Mouse (Mus musculus): ENCODE results near the gene Espl1. TPM values are rescaled to one million over a fixed set of nuclear protein-coding genes. Genes with fewer than 3 reads are reported as not detected.
A peak's percentile ranks its signal among the peaks of the same experiment; 100 is the strongest.

Espl1 gene
- polyA plus RNA-seq, 1 experiment from 2014 or later = 7.0 TPM

DNA sequence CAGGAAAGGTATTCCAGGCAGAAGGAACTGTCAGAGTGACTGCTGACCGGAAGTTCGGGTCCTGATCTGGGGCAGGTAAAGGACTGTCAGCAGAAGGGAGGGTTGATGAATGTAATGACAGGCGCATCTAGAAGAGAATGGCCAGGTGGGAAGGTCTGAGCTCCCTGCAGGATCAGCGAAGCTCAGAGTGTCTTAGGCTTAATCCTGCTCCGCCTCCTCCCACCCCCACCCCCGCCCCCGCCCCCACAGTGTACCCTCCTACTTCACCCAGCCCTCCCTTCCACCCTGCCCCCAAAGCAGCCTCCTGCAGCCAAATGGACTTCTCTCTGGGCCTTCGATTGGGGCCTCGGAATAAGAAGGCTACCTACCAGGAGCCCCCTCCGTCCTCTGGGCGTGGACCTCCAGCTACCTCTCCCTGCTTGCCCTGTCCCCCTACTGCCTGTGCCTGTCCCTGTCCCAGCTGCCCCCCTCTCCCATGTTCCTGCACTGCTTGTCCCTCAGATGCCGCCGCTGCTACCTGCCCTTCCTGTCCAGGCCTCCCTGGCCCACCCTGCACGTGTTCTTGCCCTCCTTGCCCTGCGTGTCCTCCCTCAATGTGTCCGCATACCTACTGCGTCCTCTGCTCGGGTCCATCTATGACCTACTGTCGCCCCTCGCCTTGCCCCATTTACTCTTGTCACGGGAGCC, 25.6 kb upstream of the Espl1 start, which contains the start of gene Gm9918:
TSS of gene Gm9918 (plus strand) at position 290 of the 687 bp plus-strand sequence.
- Histone ChIP-seq H3K9me3 (ENCODE audit: control insufficient read depth, low read length) (no peaks in the 10 kb centered on the region), H3K9ac (no peak within 1 kb of the TSS), H3K4me2 (replicated peaks) (peak within 1 kb of the TSS; percentile 28), H3K27me3 (ENCODE audit: control insufficient read depth, insufficient read depth, low read length) (peaks cover 19% of the 10 kb centered on the region), H3K27ac (no peak within 1 kb of the TSS), H3K4me3 (replicated peaks; ENCODE audit: low read length) (no peak within 1 kb of the TSS), H3K4me1 (replicated peaks; ENCODE audit: control insufficient read depth, insufficient read depth, low read length) (no peaks in the 10 kb centered on the region), H3K36me3 (replicated peaks; ENCODE audit: control insufficient read depth, insufficient read depth) (no peaks in the 10 kb centered on the region)
- 9% methylated on average over 21 of the region's 21 CpGs for WGBS
- ATAC-seq (ENCODE audit: low FRiP score) = no peak
- no peak for DNase-seq (ENCODE audit: low spot score)

DNA sequence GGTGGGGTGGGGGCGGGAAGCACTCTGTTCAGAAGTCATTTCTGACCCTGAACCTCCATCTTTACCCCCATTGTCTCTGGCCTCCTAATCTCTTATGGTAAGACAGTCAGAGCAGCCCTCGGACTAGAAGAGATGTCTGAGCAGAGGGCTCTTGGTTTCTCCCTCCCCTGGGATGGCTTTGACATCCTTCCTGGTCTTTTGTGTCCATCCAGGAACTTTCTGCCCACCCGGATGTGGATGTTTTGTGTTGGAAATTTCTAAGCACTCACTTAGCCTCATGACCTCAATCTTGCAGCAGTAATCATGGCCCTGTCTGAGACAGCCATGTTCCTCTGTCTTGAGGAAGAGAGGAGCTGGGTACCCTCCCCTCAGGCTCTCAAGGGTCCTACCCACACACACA, 24.6 kb upstream of the Espl1 start:
- Histone ChIP-seq H3K4me2 (replicated peaks) (no peak overlapping the region), H3K9me3 (ENCODE audit: control insufficient read depth, low read length) (no peaks in the 10 kb centered on the region), H3K27ac (no peak overlapping the region), H3K9ac (no peak overlapping the region), H3K4me1 (replicated peaks; ENCODE audit: control insufficient read depth, insufficient read depth, low read length) (no peaks in the 10 kb centered on the region), H3K27me3 (ENCODE audit: control insufficient read depth, insufficient read depth, low read length) (peaks cover 19% of the 10 kb centered on the region), H3K4me3 (replicated peaks; ENCODE audit: low read length) (no peak overlapping the region), H3K36me3 (replicated peaks; ENCODE audit: control insufficient read depth, insufficient read depth) (no peaks in the 10 kb centered on the region)
- DNase-seq (ENCODE audit: low spot score) (no peak), ATAC-seq (ENCODE audit: low FRiP score) (no peak)
- WGBS = 20% methylated on average over 3 of the region's 3 CpGs

DNA sequence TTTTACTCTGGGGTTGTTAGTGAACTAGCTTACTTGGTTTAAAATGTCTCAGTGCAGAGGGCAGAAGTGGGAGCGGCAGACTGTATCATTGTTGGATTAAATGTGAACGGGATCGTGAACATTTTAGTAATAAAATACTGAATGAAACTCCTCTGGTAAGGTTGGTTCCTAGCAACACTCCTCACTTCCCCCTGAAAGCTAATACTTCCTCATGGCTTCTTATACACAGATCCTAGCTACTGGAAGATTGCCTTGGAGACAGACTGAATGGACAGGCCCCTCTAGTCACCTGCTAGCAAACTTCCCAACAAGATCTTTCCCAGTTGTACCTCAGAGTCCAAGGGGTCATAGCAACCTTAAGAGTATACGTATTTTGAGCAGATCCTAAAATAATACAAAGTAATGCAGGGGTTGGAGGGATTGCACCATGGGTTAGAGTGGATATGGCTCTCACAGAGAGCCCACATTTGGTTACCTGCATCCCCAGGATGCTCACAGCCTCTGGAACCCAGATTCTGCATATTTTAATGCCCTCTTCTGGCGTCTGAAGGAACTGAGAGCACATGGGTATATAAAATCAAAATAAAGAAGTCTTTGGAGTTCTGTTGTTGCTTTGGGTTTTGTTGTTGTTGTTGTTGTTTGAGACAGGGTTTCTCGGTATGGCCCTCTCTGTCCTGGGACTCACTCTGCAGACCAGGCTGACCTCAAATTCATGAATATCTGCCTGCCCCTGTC, 21.9 kb upstream of the Espl1 start:
- ATAC-seq (ENCODE audit: low FRiP score) = no peak
- H3K9me3 ChIP-seq (ENCODE audit: control insufficient read depth, low read length) = no peaks in the 10 kb centered on the region
- no peak overlapping the region for H3K4me2 ChIP-seq (replicated peaks)
- 73% methylated on average over 6 of the region's 6 CpGs for WGBS
- no peak overlapping the region for H3K27ac ChIP-seq
- no peak overlapping the region for H3K9ac ChIP-seq
- H3K36me3 ChIP-seq (replicated peaks; ENCODE audit: control insufficient read depth, insufficient read depth) = no peaks in the 10 kb centered on the region
- no peaks in the 10 kb centered on the region for H3K4me1 ChIP-seq (replicated peaks; ENCODE audit: control insufficient read depth, insufficient read depth, low read length)
- H3K27me3 ChIP-seq (ENCODE audit: control insufficient read depth, insufficient read depth, low read length) = peaks cover 19% of the 10 kb centered on the region
- no peak for DNase-seq (ENCODE audit: low spot score)
- H3K4me3 ChIP-seq (replicated peaks; ENCODE audit: low read length) = no peak overlapping the region

DNA sequence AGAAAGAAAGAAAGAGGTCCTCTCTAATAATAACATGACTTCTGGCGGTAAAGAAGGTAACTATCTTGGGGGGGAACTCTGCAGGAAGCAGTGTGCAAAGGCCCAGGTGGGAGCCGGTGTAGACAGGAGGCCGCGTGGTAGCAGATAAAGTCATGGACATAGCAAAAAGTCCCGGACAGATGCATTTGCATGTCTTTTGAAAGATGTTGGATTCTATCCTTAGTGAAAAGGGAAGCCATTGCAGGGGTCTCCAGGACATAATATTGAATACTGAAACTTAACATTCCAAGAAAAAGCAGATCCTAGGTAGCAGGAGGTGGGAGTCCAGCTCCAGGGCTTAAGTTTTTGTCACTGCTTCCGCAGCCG, 17.4 kb upstream of the Espl1 start:
- Histone ChIP-seq H3K9me3 (ENCODE audit: control insufficient read depth, low read length) (no peaks in the 10 kb centered on the region), H3K9ac (peak overlapping the region; percentile 77), H3K4me1 (replicated peaks; ENCODE audit: control insufficient read depth, insufficient read depth, low read length) (peaks cover 9% of the 10 kb centered on the region), H3K27ac (peak overlapping the region; percentile 80), H3K27me3 (ENCODE audit: control insufficient read depth, insufficient read depth, low read length) (no peaks in the 10 kb centered on the region), H3K4me2 (replicated peaks) (peak overlapping the region; percentile 94), H3K4me3 (replicated peaks; ENCODE audit: low read length) (peak overlapping the region; percentile 74), H3K36me3 (replicated peaks; ENCODE audit: control insufficient read depth, insufficient read depth) (peaks cover 26% of the 10 kb centered on the region)
- DNase-seq (ENCODE audit: low spot score) (no peak), ATAC-seq (ENCODE audit: low FRiP score) (no peak)
- 34% methylated on average over 7 of the region's 7 CpGs for WGBS

DNA sequence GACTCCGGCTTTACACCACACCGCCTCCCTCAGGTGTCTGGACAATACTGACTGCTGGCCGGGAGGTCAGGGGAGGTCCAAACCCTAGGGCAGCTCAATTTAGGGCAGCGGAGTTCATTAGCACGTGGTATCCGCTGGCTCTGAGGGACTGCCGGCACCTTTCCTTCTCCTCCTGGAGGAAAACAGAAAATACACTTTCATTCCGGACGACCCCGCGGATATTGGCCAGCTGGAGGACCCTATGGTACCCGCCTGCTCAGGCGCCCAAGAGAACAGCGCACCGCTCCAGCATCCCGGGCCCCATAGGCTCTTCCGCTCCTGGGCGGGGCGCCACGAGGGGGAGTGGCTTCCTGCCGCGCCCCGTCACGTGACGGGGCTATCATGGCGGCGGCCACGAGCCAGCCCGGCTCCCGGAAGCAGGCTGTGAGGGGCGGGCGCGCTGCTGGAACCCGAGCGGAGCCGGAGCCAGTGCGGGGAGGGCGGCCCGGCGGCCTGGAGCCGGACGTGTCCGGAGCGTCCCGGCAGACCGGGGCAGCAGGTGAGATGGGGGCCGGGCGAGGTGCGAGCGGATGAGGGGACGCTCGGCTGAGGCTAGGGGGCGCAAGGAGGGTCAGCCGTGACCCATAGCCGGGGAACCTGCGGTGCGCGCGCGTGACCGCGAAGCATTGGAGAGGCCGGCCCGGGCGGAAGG, 16.8 kb upstream of the Espl1 start, which contains the start of gene Mfsd5:
TSS of gene Mfsd5 (plus strand) at position 363 of the 691 bp plus-strand sequence.
- ATAC-seq (ENCODE audit: low FRiP score) = peak; percentile 94
- H3K4me3 ChIP-seq (replicated peaks; ENCODE audit: low read length) = peak within 1 kb of the TSS; percentile 74
- DNase-seq (ENCODE audit: low spot score) = peak; percentile 91
- H3K36me3 ChIP-seq (replicated peaks; ENCODE audit: control insufficient read depth, insufficient read depth) = peaks cover 26% of the 10 kb centered on the region
- H3K4me2 ChIP-seq (replicated peaks) = peak within 1 kb of the TSS; percentile 94
- peak within 1 kb of the TSS; percentile 80 for H3K27ac ChIP-seq
- no peaks in the 10 kb centered on the region for H3K27me3 ChIP-seq (ENCODE audit: control insufficient read depth, insufficient read depth, low read length)
- H3K9me3 ChIP-seq (ENCODE audit: control insufficient read depth, low read length) = no peaks in the 10 kb centered on the region
- under 1% methylated on average over 63 of the region's 65 CpGs for WGBS
- peaks cover 9% of the 10 kb centered on the region for H3K4me1 ChIP-seq (replicated peaks; ENCODE audit: control insufficient read depth, insufficient read depth, low read length)
- H3K9ac ChIP-seq = peak within 1 kb of the TSS; percentile 77

DNA sequence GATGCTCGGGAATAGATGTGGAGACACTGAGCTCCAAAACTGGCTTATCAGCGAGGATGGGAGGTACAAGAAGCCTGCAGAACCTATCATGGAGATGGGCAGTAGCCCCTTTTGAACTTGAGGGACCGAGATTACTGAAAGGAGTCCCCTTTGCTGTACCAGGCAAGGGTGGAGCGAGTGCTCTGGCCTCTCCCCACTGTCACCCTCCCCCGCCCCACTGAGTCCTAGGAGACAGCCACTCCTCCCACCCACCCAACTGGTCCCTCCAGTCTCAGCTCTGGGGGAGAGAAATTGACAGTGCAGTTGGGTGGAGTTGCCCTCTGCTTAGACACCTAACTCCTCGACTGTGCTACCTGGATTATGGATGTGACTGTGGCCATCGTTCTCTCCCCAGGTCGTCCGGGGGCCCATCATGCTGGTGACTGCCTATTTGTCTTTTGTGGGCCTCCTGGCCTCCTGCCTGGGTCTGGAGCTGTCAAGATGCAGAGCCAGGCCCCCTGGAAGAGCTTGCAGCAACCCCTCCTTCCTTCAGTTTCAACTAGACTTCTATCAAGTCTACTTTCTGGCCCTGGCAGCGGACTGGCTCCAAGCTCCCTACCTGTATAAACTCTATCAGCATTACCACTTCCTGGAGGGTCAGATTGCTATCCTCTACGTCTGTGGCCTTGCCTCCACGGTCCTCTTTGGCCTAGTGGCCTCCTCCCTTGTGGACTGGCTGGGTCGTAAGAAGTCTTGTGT, 16.1 kb upstream of the Espl1 start:
- peaks cover 26% of the 10 kb centered on the region for H3K36me3 ChIP-seq (replicated peaks; ENCODE audit: control insufficient read depth, insufficient read depth)
- peak overlapping the region; percentile 74 for H3K4me3 ChIP-seq (replicated peaks; ENCODE audit: low read length)
- H3K27ac ChIP-seq = peak overlapping the region; percentile 80
- H3K9me3 ChIP-seq (ENCODE audit: control insufficient read depth, low read length) = no peaks in the 10 kb centered on the region
- ATAC-seq (ENCODE audit: low FRiP score) (no peak), DNase-seq (ENCODE audit: low spot score) (no peak)
- no peaks in the 10 kb centered on the region for H3K27me3 ChIP-seq (ENCODE audit: control insufficient read depth, insufficient read depth, low read length)
- H3K9ac ChIP-seq = peak overlapping the region; percentile 77
- WGBS = 35% methylated on average over 13 of the region's 13 CpGs
- peaks cover 9% of the 10 kb centered on the region for H3K4me1 ChIP-seq (replicated peaks; ENCODE audit: control insufficient read depth, insufficient read depth, low read length)
- peak overlapping the region; percentile 94 for H3K4me2 ChIP-seq (replicated peaks)

DNA sequence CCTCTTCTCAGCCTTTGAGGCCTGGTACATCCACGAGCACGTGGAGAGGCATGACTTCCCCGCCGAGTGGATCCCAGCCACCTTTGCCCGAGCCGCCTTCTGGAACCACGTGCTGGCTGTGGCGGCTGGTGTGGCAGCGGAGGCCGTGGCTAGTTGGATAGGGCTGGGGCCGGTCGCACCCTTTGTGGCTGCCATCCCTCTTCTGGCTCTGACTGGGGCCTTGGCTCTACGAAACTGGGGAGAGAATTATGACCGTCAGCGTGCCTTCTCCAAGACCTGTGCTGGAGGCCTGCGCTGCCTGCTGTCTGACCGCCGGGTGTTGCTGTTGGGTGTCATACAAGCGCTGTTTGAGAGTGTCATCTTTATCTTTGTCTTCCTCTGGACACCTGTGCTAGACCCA, 15.4 kb upstream of the Espl1 start:
- Histone ChIP-seq H3K36me3 (replicated peaks; ENCODE audit: control insufficient read depth, insufficient read depth) (peaks cover 26% of the 10 kb centered on the region), H3K4me2 (replicated peaks) (peak overlapping the region; percentile 94), H3K9ac (no peak overlapping the region; the same call in 1 of the 2 replicates), H3K27me3 (ENCODE audit: control insufficient read depth, insufficient read depth, low read length) (no peaks in the 10 kb centered on the region), H3K9me3 (ENCODE audit: control insufficient read depth, low read length) (no peaks in the 10 kb centered on the region), H3K4me3 (replicated peaks; ENCODE audit: low read length) (peak overlapping the region; percentile 74), H3K27ac (no peak overlapping the region), H3K4me1 (replicated peaks; ENCODE audit: control insufficient read depth, insufficient read depth, low read length) (peaks cover 9% of the 10 kb centered on the region)
- no peak for ATAC-seq (ENCODE audit: low FRiP score)
- DNase-seq (ENCODE audit: low spot score) = no peak
- 97% methylated on average over 19 of the region's 19 CpGs for WGBS

DNA sequence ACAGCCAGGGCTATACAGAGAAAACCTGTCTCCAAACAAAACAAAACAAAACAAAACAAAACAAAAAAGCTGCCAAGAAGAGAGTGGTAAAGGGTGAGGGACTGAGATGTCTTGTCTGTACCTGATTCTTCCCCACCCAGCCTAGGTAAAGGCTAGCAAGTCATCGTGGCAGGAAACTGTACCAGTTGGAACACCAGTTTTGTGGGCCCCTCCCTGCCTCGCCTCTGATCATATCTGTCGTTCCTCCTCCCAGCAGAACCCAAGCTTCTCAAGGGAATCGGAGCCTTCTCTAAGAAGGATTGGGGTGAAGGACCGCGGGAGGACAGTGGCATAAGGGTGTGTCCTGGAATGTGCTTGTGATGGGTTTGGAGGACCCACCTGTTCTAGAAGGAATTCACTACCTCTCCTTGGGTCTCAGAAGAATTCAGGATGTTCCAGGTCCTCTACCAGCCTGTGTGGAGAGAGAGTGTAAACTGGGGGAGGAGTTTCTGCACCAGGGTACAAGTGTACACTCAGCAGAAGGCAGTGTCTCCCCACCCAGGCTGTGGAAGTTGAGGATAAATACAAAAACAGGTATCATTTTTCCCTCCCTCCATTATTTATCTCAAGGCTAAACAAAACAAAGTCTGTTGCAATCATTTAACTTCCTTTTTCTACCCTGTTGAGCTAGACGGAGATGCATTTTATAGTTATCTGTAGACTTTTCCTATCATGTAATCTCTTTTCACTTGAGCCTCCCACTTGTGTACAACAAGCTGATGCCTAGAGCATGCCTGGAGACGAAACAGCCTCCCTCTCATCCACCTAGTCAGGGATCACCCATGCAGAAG, 13.4 kb upstream of the Espl1 start:
- DNase-seq (ENCODE audit: low spot score) = no peak
- Histone ChIP-seq H3K36me3 (replicated peaks; ENCODE audit: control insufficient read depth, insufficient read depth) (peaks cover 26% of the 10 kb centered on the region), H3K4me3 (replicated peaks; ENCODE audit: low read length) (no peak overlapping the region), H3K9me3 (ENCODE audit: control insufficient read depth, low read length) (no peaks in the 10 kb centered on the region), H3K4me2 (replicated peaks) (no peak overlapping the region), H3K9ac (no peak overlapping the region), H3K27ac (no peak overlapping the region), H3K27me3 (ENCODE audit: control insufficient read depth, insufficient read depth, low read length) (no peaks in the 10 kb centered on the region), H3K4me1 (replicated peaks; ENCODE audit: control insufficient read depth, insufficient read depth, low read length) (peaks cover 9% of the 10 kb centered on the region)
- ATAC-seq (ENCODE audit: low FRiP score) = no peak
- WGBS = 89% methylated on average over 8 of the region's 8 CpGs
